Mouse (Mus musculus): Measurements from ENCODE around the gene Uap1l1.

Uap1l1 gene

DNA sequence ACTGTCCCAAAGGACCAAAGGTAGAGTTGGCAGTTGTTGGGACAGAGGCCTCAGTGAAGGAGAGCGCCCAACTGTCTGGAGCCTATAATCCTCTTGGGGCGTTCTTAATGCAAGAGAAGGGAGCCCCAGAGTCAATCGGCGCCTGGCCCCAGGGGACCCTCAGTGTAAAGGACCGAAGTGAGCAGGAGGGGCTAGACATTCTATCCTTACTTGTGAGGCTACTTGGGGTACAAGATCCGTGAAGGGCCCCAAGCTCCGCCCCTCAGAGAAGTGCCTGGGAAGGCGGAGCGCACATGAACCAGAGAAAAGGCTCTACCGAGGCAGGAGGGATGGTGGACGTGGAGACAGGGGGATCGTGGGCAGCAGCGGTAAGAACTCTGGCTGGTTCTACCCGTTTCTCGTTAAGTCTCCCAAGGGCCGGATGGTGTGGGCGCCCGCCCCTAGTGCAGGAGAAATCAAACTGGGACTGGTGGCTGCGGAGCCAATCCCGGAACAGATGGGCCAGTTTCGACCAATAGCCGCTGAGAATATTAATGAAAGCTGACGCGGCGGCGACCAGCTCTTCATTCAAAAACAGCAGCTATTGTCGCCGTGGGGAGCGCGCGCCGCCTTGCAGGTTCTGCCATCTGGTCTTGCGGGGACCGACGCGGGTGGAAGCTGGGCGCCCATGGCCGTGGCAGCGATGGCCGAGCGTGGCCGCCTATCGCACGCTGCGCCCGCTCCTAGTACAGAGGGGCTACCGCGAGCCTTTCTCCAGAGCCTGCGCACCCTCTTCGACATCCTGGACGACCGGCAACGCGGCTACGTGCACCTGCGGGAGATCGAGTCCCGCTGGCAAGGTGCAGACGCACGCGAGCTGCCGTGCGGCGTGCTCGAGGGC, 6.5 kb upstream of the Uap1l1 start, which contains the start of gene Sapcd2:
Sapcd2 (plus strand) TSS at position 558 of the 880 bp plus-strand sequence.
- peak; percentile 88 for DNase-seq (ENCODE audit: extremely low spot score, low spot score)

DNA sequence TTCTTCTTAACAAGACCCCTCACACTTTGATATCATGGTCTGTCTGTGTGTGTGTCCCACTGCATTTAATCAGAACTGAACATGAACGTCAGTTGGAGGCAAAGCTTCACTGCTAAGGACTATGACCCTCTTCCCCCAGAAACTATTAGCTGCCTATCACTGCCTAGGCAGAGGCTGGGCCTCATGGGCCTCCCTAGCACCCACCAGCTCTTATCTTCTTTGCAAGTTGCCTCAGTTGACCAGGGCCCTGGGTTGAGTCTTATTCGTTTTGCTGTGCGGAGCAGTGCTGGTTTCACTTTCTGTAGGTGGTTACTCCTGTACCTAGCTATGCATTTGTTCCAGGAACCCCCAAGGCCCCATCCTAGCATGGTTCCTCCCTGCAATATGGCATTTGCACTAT, 4.5 kb upstream of the Uap1l1 start:
- DNase-seq (ENCODE audit: extremely low spot score, low spot score) = no peak

DNA sequence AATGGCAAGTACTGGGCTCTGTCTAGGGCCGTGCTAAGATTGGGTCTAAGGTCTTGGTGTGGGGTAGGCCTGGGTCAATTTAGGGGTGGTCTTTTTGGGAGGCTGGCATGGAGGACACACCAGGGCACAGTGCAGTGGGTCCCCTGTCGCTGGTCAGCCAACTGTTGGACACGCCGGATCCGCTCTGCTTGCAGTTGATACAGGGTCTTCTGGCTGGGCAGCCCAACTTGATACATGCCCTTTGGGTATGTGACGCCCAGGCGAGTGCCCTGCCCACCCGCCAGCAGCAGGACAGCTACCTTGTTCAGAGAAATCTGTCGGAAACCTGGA, 756 bp downstream of the Uap1l1 start:
- DNase-seq (ENCODE audit: extremely low spot score, low spot score) = no peak

- DNase-seq (ENCODE audit: extremely low spot score, low spot score) = no peak
These were observed 1.2 kb downstream of the Uap1l1 start for GRCm38 (mm10) chr2:25364313-25364712.

DNA sequence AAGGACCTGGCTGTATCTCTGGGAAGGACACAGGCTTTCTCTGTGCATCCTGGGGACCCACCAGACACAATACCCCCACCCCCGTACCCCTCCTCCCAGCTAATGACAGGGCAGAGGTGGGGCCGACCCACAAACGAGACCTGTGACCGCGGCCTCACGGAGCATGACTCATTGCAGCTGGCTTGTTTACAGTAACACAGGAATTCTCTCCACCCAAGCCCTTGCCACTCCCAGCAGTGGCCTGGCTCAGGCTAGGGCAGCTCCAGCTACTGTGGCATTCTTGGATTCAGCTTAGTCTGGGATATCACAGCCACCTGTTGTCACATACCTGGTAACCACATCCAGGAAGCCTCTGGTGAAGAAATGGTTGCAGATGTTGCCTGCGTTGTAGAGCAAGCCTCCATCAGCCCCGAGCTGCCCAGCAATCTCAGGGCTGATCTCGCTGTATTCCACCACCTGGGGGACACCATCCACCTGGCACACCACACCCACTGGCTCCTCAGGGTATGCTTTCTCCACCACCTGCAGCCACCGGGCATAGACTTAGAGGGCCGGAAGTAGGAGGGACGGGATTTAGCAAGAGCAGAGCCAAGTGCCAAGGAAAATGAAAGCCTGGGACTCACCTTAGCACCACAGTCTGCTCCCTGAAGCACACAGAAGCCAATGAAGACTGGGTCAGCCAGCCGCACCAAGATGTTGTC, 1.9 kb downstream of the Uap1l1 start:
- no peak for DNase-seq (ENCODE audit: extremely low spot score, low spot score)

- no peak for DNase-seq (ENCODE audit: extremely low spot score, low spot score)
These were observed 5.6 kb downstream of the Uap1l1 start for GRCm38 (mm10) chr2:25359848-25360247.

DNA sequence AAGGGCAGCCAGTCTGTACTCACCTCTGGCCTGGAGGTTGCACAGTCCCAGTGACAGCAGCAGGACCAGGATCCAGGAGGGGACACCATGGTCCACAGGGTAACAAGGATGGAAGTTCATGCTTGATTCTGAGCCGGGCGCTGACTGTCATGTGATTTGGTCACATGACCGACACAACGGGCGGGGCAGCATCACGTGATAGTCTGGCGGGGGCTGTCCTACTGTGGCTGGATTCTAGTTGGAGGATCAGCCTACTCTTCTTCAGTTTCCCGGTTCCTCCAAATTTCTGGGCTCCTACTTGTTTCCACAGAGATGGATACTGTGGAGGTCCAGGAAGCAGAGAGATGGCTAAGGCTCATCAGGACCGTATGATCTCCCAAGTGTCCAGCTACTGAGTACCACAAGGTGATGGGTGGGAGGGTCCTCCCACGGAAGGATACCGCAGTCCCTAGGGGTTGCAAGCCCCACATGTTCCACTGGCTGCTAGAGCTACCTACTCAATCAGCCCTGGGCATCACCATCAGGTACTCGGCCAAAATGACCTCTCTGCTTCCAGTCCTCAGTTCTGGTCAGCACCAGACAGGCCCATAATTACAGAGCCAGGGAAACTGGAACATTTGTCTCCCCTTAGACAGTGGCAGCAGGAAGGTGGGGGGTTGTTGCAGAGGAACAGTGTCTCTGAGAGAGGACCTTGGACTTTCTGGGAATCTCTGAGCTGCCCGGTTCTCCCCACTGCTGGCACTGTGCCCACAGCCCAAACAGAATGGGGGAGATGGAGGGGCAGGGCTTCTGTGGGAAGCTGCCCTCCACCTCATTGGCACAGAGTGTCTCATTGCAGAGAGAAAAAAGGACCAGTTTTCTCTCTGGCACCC, 9.0 kb downstream of the Uap1l1 start, which contains the start of gene Dpp7:
Dpp7 (minus strand) TSS at position 152 of the 872 bp plus-strand sequence.
- DNase-seq (ENCODE audit: extremely low spot score, low spot score) = peak; percentile 92

GRCm38 (mm10) chr2:25355419-25356066, 9.9 kb downstream of the Uap1l1 start:
- DNase-seq (ENCODE audit: extremely low spot score, low spot score) = no peak

DNA sequence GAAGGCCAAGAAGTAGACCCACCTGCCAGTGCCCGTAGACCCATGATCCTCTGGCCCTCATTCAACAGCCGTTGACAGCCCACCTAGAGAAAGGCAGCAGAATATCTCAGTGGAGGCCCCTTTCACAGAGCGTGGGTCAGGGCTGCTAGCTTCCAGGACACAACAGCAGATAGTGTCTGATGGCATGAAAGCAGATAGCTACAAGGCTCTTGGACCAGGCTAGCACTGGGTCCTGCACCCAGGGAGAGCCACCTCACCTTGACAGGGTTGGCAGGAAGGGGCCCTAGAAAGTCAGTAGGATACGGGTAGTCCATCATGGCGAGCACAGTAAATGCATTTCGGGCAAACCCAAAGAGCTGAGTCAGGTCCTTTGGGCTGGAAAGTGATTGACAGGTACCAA, 11.3 kb downstream of the Uap1l1 start:
- no peak for DNase-seq (ENCODE audit: extremely low spot score, low spot score)

DNA sequence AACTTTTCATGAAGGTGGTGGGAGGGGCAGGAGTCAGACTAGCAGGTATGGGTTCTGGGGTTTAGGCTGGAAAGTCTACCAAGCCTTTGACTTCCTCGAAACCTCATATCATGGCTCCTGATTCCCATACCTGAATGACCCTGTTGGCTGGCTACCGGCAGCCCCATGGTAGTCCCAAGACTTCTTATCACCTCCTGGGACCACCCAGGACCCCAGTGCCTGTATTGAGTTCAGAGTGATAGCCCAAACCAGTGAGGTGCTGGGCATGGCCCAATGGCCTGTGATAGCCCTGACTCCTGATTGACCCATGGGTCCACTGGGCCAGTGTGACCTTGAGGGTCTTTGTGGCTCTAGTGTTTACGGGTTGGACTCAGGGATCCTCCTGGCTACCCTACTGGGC, 14.8 kb downstream of the Uap1l1 start:
- no peak for DNase-seq (ENCODE audit: extremely low spot score, low spot score)

DNA sequence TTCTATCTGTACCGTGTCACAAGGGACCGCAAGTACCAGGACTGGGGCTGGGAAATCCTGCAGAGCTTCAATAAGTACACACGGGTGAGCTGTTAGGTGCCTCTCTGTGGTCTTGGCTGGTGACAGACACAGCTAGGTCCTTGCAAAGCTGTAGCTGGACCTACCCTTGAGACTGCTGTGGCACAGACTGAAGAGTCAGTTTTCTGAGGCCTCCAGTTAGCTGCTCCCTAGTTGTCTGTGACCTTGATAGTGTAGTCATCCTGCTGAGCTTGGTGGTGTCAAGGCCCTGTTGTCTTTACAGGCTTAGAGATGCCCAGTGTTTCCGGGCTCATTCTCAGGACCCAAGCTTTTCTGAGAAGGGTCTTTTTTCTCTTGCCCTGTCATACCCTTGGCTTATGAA, 16.0 kb downstream of the Uap1l1 start:
- DNase-seq (ENCODE audit: extremely low spot score, low spot score) = no peak

GRCm38 (mm10) chr2:25348162-25348561, 17.3 kb downstream of the Uap1l1 start:
- no peak for DNase-seq (ENCODE audit: extremely low spot score, low spot score)

- DNase-seq (ENCODE audit: extremely low spot score, low spot score) = no peak
These were observed 27.2 kb downstream of the Uap1l1 start for GRCm38 (mm10) chr2:25338303-25338702.

DNA sequence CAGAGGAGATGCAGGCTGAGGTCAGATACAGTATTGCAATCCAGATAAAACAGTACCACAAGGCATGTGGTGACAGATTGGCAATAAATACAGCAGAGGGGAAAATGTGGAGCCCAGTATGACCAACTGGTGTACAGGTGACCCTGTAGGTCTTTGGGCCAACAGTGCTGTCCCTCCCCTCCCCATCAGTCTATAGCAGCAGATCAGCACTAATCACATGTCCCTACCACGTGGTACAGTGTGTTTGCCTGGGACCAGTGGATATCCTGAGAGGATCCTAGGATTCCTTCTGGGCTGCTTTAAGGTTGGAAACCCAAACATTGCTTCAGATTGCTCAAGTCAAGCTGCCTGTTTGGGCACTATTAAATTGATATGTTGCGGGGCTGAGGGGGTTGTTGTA, 31.9 kb downstream of the Uap1l1 start:
- no peak for DNase-seq (ENCODE audit: extremely low spot score, low spot score)

DNA sequence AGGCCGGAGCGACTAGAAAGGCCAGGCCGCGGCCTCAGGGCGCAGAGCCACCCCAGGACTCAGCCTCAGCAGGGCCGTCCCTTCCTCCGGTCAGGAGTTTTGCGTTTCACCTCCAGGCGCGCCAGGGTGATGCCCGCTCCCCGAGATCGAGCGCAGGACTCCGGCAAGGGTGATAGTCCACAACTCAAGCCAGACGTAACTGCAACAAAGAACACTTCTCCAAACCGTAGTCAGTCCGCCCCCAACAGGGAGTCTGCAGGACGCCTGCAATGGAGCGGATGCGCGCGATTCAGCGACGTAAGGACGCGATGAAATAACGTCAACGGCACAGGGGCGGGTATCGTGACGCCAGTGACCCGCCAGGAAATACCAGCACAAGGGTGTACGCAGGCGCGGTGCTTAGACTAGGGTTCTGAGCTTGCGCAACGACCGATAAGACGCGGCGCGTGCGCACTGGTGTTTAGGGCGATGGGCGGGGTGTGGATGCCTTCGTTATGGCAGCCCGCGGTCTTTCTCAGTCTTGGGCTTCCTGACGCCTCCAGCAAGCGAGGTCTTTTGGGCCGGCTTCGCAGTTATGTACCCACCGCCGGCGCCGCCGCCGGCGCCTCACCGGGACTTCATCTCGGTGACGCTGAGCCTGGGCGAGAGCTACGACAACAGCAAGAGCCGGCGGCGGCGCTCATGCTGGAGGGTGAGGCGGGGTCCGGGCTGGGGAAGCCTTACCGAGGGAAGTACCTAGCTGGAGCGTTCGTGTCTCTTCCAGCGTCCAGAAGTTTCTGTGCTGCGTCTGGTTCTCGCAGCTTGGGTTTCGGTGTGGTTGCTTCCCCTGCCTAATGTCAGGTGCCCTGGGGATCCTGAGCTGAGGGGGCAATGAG, 33.0 kb downstream of the Uap1l1 start, which contains the start of gene Man1b1:
Man1b1 (plus strand) TSS at position 53 of the 875 bp plus-strand sequence.
- peak; percentile 99 for DNase-seq (ENCODE audit: extremely low spot score, low spot score)

DNA sequence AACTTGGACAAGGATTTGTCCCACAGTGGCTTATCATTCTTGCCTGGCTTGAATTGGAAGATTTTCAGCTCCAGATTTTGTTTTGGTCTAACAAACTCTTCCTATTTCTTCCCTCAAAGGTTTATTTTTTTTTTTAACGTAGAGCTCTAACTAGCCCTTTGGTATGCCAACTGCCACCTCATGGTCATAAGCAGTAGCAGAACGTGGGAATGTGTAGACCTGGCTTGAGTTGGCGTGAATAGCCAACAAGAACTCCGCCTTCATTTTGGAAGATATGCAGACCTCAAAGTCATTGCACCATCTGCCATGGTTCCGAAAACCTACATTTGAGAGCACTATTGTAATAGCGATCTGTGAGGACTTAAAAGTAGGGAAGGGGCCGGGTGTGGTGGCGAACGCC, 34.0 kb downstream of the Uap1l1 start:
- DNase-seq (ENCODE audit: extremely low spot score, low spot score) = no peak

GRCm38 (mm10) chr2:25328440-25328839, 37.0 kb downstream of the Uap1l1 start:
- DNase-seq (ENCODE audit: extremely low spot score, low spot score) = peak; percentile 30

GRCm38 (mm10) chr2:25326036-25326435, 39.4 kb downstream of the Uap1l1 start:
- DNase-seq (ENCODE audit: extremely low spot score, low spot score) = no peak

DNA sequence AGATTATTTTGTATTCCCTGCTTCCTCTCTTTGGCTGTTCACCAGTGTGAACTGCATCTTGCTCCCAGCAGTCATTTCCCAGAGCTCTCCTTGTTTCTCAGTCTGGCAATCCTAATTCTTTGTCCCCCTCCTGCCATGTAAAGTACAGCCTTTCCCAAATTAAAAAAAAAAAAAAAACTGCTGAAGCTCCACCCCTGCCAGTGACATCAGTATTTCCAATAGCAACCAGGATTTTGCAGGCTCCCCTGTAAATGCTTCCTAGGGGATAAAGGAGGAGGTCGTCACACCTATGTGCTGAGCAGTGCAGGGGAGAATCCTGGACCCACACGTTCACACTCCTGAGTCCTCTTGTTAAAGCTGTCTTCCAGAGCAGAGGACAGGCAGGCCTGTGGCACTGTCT, 45.4 kb downstream of the Uap1l1 start:
- DNase-seq (ENCODE audit: extremely low spot score, low spot score) = no peak
